Mouse (Mus musculus): Measurements from ENCODE around the gene Svep1.

DNA sequence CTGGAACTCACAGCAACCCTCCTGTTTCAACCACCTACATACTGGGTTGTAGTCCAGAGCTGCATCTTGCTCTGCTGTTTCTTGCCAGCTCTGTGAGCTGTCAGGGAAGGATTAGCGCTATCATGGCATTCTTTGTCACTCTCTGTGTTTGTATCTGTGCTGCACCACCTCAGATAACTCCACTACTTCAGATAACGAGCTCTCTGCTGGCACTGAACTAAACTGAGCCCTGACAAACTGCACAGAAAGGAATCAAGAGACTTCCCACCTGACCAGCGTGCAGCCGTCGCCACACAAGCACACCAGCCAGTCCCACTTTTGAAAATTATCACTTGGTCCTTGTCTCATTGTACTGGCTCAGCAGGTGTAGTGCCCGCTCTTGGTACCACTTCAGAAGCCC, 4.7 kb upstream of the Svep1 start:
- TF ChIP-seq USF1 (IDR thresholded peaks at IDR 0.05; ENCODE audit: low read depth): no peak
- no peak for TF ChIP-seq TCF12 (IDR thresholded peaks at IDR 0.05; ENCODE audit: insufficient read depth, poor library complexity, severe bottlenecking)
- no peak for TF ChIP-seq POLR2AphosphoS2 (IDR thresholded peaks at IDR 0.05; ENCODE audit: insufficient read length, low read depth)
- TF ChIP-seq POLR2A (IDR thresholded peaks at IDR 0.05; ENCODE audit: insufficient read length, low read depth): no peak
- no peak for TF ChIP-seq CEBPB (IDR thresholded peaks at IDR 0.05; ENCODE audit: insufficient read depth, poor library complexity, severe bottlenecking)
- no peak for TF ChIP-seq E2F4 (IDR thresholded peaks at IDR 0.05; ENCODE audit: insufficient read depth)
- no peak for TF ChIP-seq MYOG (IDR thresholded peaks at IDR 0.05; ENCODE audit: control insufficient read depth in 1 of 3, insufficient read depth in 1 of 3, insufficient read length in 2 of 3, low read depth in 2 of 3)
